Mouse (Mus musculus): ENCODE results near the gene Ankrd39.

DNA sequence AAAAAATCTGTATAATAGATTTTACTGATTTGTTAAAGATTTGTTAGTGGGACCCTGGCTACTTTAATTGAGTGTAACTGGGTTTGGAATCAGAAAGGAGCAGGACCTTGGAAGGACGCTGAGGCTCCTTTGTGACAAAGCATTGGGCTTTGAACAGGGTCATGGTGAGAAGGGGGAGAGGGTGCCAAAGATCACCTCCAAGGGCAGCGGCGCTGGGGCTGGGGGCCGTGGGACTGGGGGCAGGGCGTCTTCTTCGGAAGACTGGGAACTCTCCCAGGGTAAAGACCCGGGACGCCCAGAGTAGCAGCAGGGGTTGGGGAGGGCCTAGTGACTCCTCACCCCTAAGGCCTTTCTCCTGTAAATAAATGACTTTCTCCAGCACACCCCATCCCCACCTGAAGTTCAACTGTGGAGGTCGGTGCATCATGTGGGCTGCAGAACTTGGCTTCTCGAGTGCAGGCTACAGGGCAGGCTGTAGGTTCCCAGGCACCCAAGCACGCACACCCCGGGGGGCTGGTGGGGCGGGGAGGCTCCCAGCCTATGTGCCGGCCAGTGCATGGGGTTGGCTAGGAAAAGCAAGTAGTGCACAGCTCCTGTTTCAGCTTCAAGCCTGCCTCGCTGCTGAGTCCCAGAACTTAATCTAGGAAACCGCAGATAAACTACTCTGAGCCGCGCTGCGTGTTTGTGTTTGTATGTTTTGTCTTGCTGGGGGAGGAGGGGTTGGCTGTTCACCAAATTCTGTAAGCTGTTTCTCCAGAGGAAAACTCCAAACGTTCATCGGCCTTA, 20.8 kb upstream of the Ankrd39 start:
- TF ChIP-seq NANOG (IDR thresholded peaks at IDR 0.05; ENCODE audit: borderline replicate concordance, low read length) (no peak), CTCF (conservative IDR thresholded peaks at IDR 0.05; ENCODE audit: low read length) (no peak)
